Mouse (Mus musculus) pancreas, adult 10 weeks (tissue): ENCODE data around the gene Col20a1. TPM values are rescaled to one million over a fixed set of nuclear protein-coding genes. Genes with fewer than 3 reads are reported as not detected.

Experiments
- polyA plus RNA-seq: library from polyadenylated mRNA; stranded (reverse); fragments of 350-450 nt; fragmentation: Illumina TruSeq; extraction: RNeasy Lipid Tissue Mini Kit (QIAGEN cat#74804); gene quantifications from one replicate; pipeline ENCODE4 v1.2.3, GENCODE M21; 2015; ENCODE audit warnings: low read depth, low replicate concordance; ENCODE audit not compliant: insufficient read depth

Gene Col20a1
- 3.2 TPM for polyA plus RNA-seq

DNA sequence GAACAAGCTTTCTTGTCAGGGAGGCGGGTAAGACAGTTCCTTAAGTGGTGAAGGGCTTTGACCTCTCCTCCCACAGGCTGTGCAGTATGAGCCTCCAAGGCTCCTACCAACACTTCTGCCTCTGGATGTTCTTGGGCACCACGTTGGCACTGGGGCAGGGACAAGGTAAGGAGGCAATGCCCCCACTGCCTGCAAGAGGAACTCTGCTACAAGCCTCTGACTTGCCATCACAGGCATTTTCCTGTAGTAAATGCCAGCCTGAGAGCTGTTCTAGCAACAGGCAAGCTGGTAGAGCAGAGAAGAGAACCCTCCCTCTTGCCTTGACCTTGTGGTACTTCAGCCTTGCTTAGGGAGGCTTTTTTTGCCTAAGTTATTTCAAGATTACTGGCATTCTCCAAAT is at the start of gene Col20a1:
Gene Col20a1, plus strand, starts transcription at position 87 of the 400 bp plus-strand sequence.

GRCm38 (mm10) chr2:180954061-180955047 is 32.0 kb upstream of the Col20a1 start, which contains the start of gene Nkain4:
Nkain4 (minus strand) TSS chr2:180954699.

DNA sequence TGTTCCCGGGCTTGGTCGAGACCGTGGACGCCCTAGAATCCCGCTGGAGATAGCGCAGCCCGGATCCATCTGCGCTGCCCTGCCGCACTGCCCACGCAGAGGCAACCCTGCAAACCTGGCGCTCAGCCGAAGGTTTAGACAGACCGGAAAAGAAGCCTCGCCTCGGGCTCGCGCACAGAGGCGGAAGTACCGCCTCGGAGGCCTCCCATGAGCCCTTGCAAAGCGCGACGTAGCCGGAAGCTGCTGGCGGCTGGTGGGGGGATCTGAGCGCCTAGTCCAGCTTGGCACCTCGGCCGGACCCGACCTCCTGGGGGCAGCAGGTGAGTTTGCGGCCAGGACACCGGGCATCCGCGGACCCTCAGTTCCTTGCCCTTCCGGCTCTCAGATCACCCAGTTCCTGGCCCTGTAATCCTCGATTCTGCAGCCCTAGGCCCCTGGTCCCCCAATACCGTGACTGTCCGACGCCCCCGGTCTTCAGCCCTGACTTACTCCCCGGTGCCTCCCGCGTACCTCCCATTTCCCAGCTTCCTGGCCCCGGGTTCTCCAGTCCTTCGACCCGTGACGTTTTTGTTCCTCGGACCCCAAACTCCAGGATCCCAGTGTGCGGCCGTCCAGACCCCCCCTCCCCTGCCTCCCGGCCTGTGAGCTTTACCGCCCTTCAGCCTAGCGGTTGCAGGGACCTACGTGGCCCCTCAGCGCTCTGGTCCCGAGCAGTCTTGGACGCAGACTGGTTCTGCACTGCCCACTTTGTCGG is 19.1 kb upstream of the Col20a1 start, which contains the start of gene Arfgap1:
Gene Arfgap1, plus strand, starts transcription at position 216 of the 754 bp plus-strand sequence.

DNA sequence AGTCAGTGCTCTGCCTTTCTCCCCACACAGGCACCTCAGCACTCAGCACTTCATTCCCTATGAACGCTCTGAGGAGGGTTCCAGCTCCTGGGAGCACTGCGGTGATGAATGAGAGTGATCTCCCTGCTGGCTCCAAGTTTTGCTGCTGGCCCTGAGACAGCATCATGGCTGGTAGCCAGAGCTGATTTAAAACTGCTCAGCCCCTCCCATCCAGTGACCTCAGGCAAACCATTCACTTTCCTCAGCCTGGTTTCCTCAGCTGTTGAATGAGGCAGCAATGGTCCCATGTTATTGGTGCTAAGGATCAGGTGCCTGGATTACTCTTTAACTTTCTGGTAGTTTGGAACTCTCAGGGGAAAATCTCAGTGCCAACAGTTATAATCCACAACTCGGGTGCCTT is 57.1 kb downstream of the Col20a1 start, which contains the start of gene Chrna4:
Gene Chrna4, minus strand, starts transcription at position 110 of the 400 bp plus-strand sequence.

Other genes with a start within 250 kb of the Col20a1 start
- not detected for gene Bhlhe23, start 209.6 kb upstream of the Col20a1 start, polyA plus RNA-seq
- gene Ythdf1, start 65.6 kb upstream of the Col20a1 start, polyA plus RNA-seq = 12.4 TPM
- not detected for gene Birc7, start 57.5 kb upstream of the Col20a1 start, polyA plus RNA-seq
- 15.9 TPM for gene Nkain4, start 31.8 kb upstream of the Col20a1 start, polyA plus RNA-seq
- gene Arfgap1, start 19.3 kb upstream of the Col20a1 start, polyA plus RNA-seq = 28.2 TPM
- gene Chrna4, start 57.0 kb downstream of the Col20a1 start, polyA plus RNA-seq = not detected
- gene Kcnq2, start 148.8 kb downstream of the Col20a1 start, polyA plus RNA-seq = 0.20 TPM
- 1.8 TPM for gene Eef1a2, start 170.5 kb downstream of the Col20a1 start, polyA plus RNA-seq
- 43.4 TPM for gene Ppdpf, start 200.7 kb downstream of the Col20a1 start, polyA plus RNA-seq
- gene Ptk6, start 216.3 kb downstream of the Col20a1 start, polyA plus RNA-seq = 0.22 TPM
- not detected for gene Srms, start 226.7 kb downstream of the Col20a1 start, polyA plus RNA-seq
- gene Fndc11, start 233.5 kb downstream of the Col20a1 start, polyA plus RNA-seq = not detected